Mouse (Mus musculus) embryonic facial prominence, embryonic 12.5 days (tissue): ENCODE data around the gene Hoxc4. TPM values are rescaled to one million over a fixed set of nuclear protein-coding genes. Genes with fewer than 3 reads are reported as not detected.
A peak's percentile ranks its signal among the peaks of the same experiment; 100 is the strongest.

Experiments
- ATAC-seq: fragments of 200-750 bp; cut with Nextera tagmentation; 2 replicates; pipeline ENCODE4 v1.8.0; 2017; ENCODE audit not compliant: insufficient number of reproducible peaks, insufficient read depth, low FRiP score, low TSS enrichment
- H3K27ac ChIP-seq: fragments of 300-500 bp; sonication (generic); 2 replicates; pipeline ENCODE4 v1.5.1; 2016; ENCODE audit warnings: mild to moderate bottlenecking
- H3K27me3 ChIP-seq: fragments of 300-500 bp; sonication (generic); 2 replicates; pipeline ENCODE4 v1.6.1; 2016; ENCODE audit warnings: mild to moderate bottlenecking, moderate library complexity
- H3K36me3 ChIP-seq: fragments of 300-500 bp; sonication (generic); 2 replicates; pipeline ENCODE4 v1.6.1; 2016; ENCODE audit warnings: mild to moderate bottlenecking
- H3K4me1 ChIP-seq: fragments of 300-500 bp; sonication (generic); 2 replicates; pipeline ENCODE4 v1.6.1; 2016
- H3K4me2 ChIP-seq: fragments of 300-500 bp; sonication (generic); replicated peaks from 2 replicates; pipeline ENCODE4 v1.6.1; 2016; ENCODE audit warnings: mild to moderate bottlenecking, moderate library complexity
- H3K4me3 ChIP-seq: fragments of 300-500 bp; sonication (generic); 2 replicates; pipeline ENCODE4 v1.5.1; 2016; ENCODE audit warnings: mild to moderate bottlenecking
- H3K9ac ChIP-seq: fragments of 300-500 bp; sonication (generic); 2 replicates; pipeline ENCODE4 v1.6.1; 2016; ENCODE audit warnings: mild to moderate bottlenecking, moderate library complexity
- H3K9me3 ChIP-seq: fragments of 300-500 bp; sonication (generic); 2 replicates; pipeline ENCODE4 v1.6.1; 2016; ENCODE audit warnings: mild to moderate bottlenecking, moderate library complexity
- WGBS: fragments of 180-500 bp; shearing (Covaris S2); methylation state at CpG from one replicate; pipeline ENCODE4 v1.1.7; 2016; 5-methylcytosine and 5-hydroxymethylcytosine counted together
- microRNA counts: library from miRNA; unstranded; fragments of <30 nt; microRNA quantifications from one replicate; lab custom pipeline; 2017
- microRNA-seq: library from miRNA; unstranded; fragments of <30 nt; microRNA quantifications from one replicate; pipeline ENCODE4, GENCODE M21; 2017
- polyA plus RNA-seq: library from polyadenylated mRNA; unstranded; fragments of >200 nt; fragmentation: Nextera tagmentation; extraction: Ambion mirVana; gene quantifications from 2 replicates; pipeline ENCODE4 v1.2.1, GENCODE M21; 2016

Gene Hoxc4
- polyA plus RNA-seq, 1 experiment from 2014 or later: 1.2 TPM

DNA sequence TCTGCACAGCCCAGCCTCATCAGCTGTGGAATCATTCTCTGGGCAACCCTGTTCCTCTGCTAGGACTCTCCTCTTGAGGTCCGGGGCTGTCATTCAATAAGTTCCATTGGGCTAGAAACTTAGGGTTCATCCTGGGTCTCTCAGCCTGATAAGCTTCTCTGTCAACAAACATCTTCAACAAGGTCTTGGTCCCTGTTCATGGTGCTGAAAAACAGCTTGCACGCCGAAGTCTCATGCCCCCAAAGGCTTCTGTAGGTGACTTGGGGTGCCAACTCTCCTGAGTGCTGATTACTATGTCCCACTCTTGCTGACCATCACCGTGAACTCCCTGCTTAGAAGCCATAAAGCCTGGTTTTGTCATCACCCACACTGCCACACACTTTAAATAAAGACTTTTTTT lies 63.9 kb downstream of the Hoxc4 start:
- H3K4me1 ChIP-seq: peaks cover 16% of the 10 kb centered on the region
- H3K27me3 ChIP-seq: peaks cover 71% of the 10 kb centered on the region
- no peak overlapping the region for H3K27ac ChIP-seq
- no peak overlapping the region for H3K4me2 ChIP-seq
- no peak overlapping the region for H3K9ac ChIP-seq
- H3K36me3 ChIP-seq: no peaks in the 10 kb centered on the region
- no peak overlapping the region for H3K4me3 ChIP-seq
- no peak for ATAC-seq
- 51% methylated on average over 4 of the region's 4 CpGs for WGBS
- H3K9me3 ChIP-seq: no peaks in the 10 kb centered on the region

DNA sequence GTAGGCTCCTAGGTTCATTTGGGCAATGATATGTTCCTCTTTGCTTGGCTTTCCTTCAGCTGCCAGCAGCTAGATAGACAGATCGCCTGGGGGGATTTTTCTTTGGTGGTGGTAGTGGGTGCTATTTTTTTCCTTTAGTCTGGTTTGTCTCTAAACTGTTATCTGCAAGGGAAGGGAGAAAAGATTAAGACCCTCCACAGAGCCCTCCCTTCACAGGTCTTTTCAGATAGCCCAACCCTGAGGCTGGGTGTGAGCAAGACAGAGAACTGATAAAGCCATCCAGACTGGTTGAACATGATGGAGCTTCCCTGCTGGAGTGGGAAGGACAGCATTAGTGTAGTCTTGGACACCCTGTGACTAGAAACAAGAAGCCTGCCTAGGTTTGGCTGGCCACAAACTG lies 64.9 kb downstream of the Hoxc4 start:
- H3K4me1 ChIP-seq: peaks cover 16% of the 10 kb centered on the region
- no peak overlapping the region for H3K27ac ChIP-seq
- H3K27me3 ChIP-seq: peaks cover 79% of the 10 kb centered on the region
- no peak overlapping the region for H3K4me3 ChIP-seq
- no peak overlapping the region for H3K9ac ChIP-seq
- no peaks in the 10 kb centered on the region for H3K36me3 ChIP-seq
- 75% methylated on average over 1 of the region's 1 CpGs for WGBS
- no peaks in the 10 kb centered on the region for H3K9me3 ChIP-seq
- no peak for ATAC-seq
- no peak overlapping the region for H3K4me2 ChIP-seq

DNA sequence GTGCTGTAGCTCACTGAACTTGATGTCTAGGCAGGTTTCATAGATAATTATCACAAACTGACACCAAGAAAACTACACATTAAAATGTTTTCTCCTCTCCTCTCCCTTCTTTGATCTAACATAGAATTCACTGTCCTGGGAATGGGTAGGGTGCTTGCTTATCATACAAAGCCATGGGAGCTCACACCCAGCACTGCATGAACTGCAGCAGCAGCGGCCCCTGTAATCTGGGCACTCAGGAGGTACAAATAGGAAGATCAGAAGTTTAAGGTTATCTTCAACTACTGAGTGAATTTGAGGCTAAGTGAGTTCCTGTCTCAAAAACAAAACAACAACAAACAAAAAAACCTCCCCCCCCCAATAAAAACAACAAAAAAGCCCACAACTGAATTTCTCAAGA lies 66.2 kb downstream of the Hoxc4 start:
- no peak for ATAC-seq
- no peak overlapping the region for H3K4me3 ChIP-seq
- 36% methylated on average over 1 of the region's 1 CpGs for WGBS
- no peaks in the 10 kb centered on the region for H3K36me3 ChIP-seq
- no peaks in the 10 kb centered on the region for H3K9me3 ChIP-seq
- H3K4me1 ChIP-seq: peaks cover 16% of the 10 kb centered on the region
- no peak overlapping the region for H3K27ac ChIP-seq
- peaks cover 92% of the 10 kb centered on the region for H3K27me3 ChIP-seq
- no peak overlapping the region for H3K4me2 ChIP-seq
- H3K9ac ChIP-seq: no peak overlapping the region

- H3K27ac ChIP-seq: no peak overlapping the region
- 1% methylated on average over 61 of the region's 61 CpGs for WGBS
- H3K4me2 ChIP-seq: peak overlapping the region; percentile 45
- H3K9ac ChIP-seq: 0 out of 2 replicates have a peak overlapping the region, but pooled peaks have one; percentile 2
- peaks cover 16% of the 10 kb centered on the region for H3K4me1 ChIP-seq
- H3K4me3 ChIP-seq: peak overlapping the region; percentile 21
- no peak for ATAC-seq
- H3K27me3 ChIP-seq: peaks cover 100% of the 10 kb centered on the region
- no peaks in the 10 kb centered on the region for H3K36me3 ChIP-seq
- H3K9me3 ChIP-seq: no peaks in the 10 kb centered on the region
Measured at GRCm38 (mm10) chr15:103085831-103086671, 67.3 kb downstream of the Hoxc4 start.

MicroRNAs within 50 kb of the gene (microRNA counts, 519-probe panel; counts per million panel counts)
- microRNA mmu-miR-615-3p (lab: Ali Mortazavi, UCI) (460 counts per million, percentile 65 among the panel's probes with 10 or more counts), microRNA mmu-miR-615-5p (lab: Ali Mortazavi, UCI) (460 counts per million, percentile 65 among the panel's probes with 10 or more counts)

Small RNA genes within 50 kb of the gene (microRNA-seq; reads per million reads assigned to microRNA genes)
- gene Mir196a-2: 4.5 reads per million, percentile 19 among the genes with 10 or more reads in this experiment
- gene Mir615: 77.7 reads per million, percentile 49 among the genes with 10 or more reads in this experiment

Other genes starting within 250 kb of the Hoxc4 start
- 0.19 and 0.29 TPM in 2 replicates for gene Hoxc13, start 97.8 kb upstream of the Hoxc4 start, polyA plus RNA-seq
- gene Hoxc12, start 82.2 kb upstream of the Hoxc4 start, polyA plus RNA-seq: not detected in 2 replicates
- gene Hoxc11, start 64.5 kb upstream of the Hoxc4 start, polyA plus RNA-seq: not detected in 2 replicates
- not detected in 2 replicates for gene Hoxc10, start 52.1 kb upstream of the Hoxc4 start, polyA plus RNA-seq
- gene Hoxc5, start 51.5 kb upstream of the Hoxc4 start, polyA plus RNA-seq: 1.2 and 2.4 TPM in 2 replicates
- gene Hoxc9, start 42.5 kb upstream of the Hoxc4 start, polyA plus RNA-seq: not detected in 2 replicates
- gene Hoxc8, start 28.3 kb upstream of the Hoxc4 start, polyA plus RNA-seq: not detected in 2 replicates
- not detected in 2 replicates for gene Hoxc6, start 20.7 kb upstream of the Hoxc4 start, polyA plus RNA-seq
- 16.6 and 18.8 TPM in 2 replicates for gene Smug1, start 148.2 kb downstream of the Hoxc4 start, polyA plus RNA-seq
- 173 and 176 TPM in 2 replicates for gene Cbx5, start 220.9 kb downstream of the Hoxc4 start, polyA plus RNA-seq
- gene Hnrnpa1, start 221.5 kb downstream of the Hoxc4 start, polyA plus RNA-seq: 1,204 and 1,244 TPM in 2 replicates
- 4.9 and 5.2 TPM in 2 replicates for gene Nfe2, start 239.5 kb downstream of the Hoxc4 start, polyA plus RNA-seq